Mouse (Mus musculus) forebrain, embryonic 11.5 days (tissue): ENCODE measurements around the gene Myom1. TPM values are rescaled to one million over a fixed set of nuclear protein-coding genes. Genes with fewer than 3 reads are reported as not detected.

Experiments
- ATAC-seq: fragments of 200-750 bp; cut with Nextera tagmentation; replicated peaks from 2 replicates; pipeline ENCODE4 v1.8.0; 2017; ENCODE audit warnings: moderate TSS enrichment; ENCODE audit not compliant: low FRiP score
- DNase-seq: peaks from one replicate; pipeline ENCODE4 v3.0.0-alpha.2; 2017; ENCODE audit warnings: low spot score
- H3K27ac ChIP-seq: fragments of 300-500 bp; sonication (generic); 2 replicates; pipeline ENCODE4 v1.5.1; 2014; ENCODE audit warnings: low read depth, low read length
- H3K27me3 ChIP-seq: fragments of 300-500 bp; sonication (generic); 2 replicates; pipeline ENCODE4 v1.6.1; 2014; ENCODE audit warnings: mild to moderate bottlenecking, low read length, mixed read lengths; ENCODE audit not compliant: control insufficient read depth, insufficient read depth
- H3K36me3 ChIP-seq: fragments of 300-500 bp; sonication (generic); 2 replicates; pipeline ENCODE4 v1.6.1; 2014; ENCODE audit warnings: mild to moderate bottlenecking, low read length, moderate library complexity, mixed read lengths; ENCODE audit not compliant: control insufficient read depth, insufficient read depth
- H3K4me1 ChIP-seq: fragments of 300-500 bp; sonication (generic); replicated peaks from 2 replicates; pipeline ENCODE4 v1.6.1; 2014; ENCODE audit warnings: low read length, mixed read lengths; ENCODE audit not compliant: control insufficient read depth, insufficient read depth
- H3K4me2 ChIP-seq: fragments of 300-500 bp; sonication (generic); 2 replicates; pipeline ENCODE4 v1.6.1; 2014; ENCODE audit warnings: low read depth, mild to moderate bottlenecking, low read length, moderate library complexity, mixed read lengths; ENCODE audit not compliant: severe bottlenecking
- H3K4me3 ChIP-seq: fragments of 300-500 bp; sonication (generic); 2 replicates; pipeline ENCODE4 v1.5.1; 2014; ENCODE audit warnings: low read depth, low read length
- H3K9ac ChIP-seq: fragments of 300-500 bp; sonication (generic); 2 replicates; pipeline ENCODE4 v1.6.1; 2014; ENCODE audit warnings: low read length
- H3K9me3 ChIP-seq: fragments of 300-500 bp; sonication (generic); 2 replicates; pipeline ENCODE4 v1.6.1; 2016; ENCODE audit warnings: low read length, mixed read lengths; ENCODE audit not compliant: control insufficient read depth
- WGBS: fragments of 180-500 bp; shearing (Covaris S2); extraction: QIAGEN DNeasy Blood & Tissue Kit; methylation state at CpG from one replicate; pipeline ENCODE4 v1.1.7; 2014; 5-methylcytosine and 5-hydroxymethylcytosine counted together
- polyA plus RNA-seq: library from polyadenylated mRNA; unstranded; fragments of >200 nt; fragmentation: Nextera tagmentation; extraction: Ambion mirVana; gene quantifications from 2 replicates; pipeline ENCODE4 v1.2.1, GENCODE M21; 2014

Myom1 gene
- polyA plus RNA-seq, 1 experiment from 2014 or later, result 4.0 TPM

DNA sequence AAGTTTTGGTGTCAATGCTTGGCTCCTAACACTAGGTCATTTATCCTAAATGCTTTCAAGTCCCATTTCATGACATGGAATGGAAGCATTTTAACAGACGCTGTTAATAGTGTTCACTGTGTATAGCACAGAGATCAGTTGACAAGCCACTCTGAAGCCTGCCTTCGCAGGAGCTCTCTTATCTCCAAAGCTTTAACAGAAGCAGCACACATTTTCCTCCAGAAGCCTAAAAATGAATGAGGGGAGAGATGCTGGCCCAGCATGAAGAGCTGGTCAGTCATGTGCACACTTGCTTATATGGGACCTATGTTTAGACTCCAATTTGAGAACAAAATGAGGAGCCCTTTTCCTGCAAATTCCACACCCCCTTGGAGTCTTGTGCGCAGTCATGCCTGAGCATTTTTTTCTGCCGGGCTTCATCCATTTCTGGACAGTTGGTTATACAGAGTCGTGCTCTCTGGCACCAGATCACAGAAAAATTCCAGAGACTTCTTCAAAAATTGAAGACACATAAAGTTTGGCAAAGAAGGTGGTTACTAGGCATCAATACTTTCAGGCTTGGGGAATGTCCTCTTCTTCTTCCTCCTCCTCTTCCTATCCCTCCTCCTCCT, 165.9 kb downstream of the Myom1 start:
- Histone ChIP-seq H3K4me2 (no peak overlapping the region), H3K9ac (no peak overlapping the region), H3K27me3 (no peaks in the 10 kb centered on the region), H3K9me3 (no peaks in the 10 kb centered on the region), H3K4me3 (no peak overlapping the region), H3K27ac (no peak overlapping the region), H3K36me3 (no peaks in the 10 kb centered on the region), H3K4me1 (no peaks in the 10 kb centered on the region)
- 83% methylated on average over 5 of the region's 5 CpGs for WGBS
- no peak for DNase-seq
- no peak for ATAC-seq

DNA sequence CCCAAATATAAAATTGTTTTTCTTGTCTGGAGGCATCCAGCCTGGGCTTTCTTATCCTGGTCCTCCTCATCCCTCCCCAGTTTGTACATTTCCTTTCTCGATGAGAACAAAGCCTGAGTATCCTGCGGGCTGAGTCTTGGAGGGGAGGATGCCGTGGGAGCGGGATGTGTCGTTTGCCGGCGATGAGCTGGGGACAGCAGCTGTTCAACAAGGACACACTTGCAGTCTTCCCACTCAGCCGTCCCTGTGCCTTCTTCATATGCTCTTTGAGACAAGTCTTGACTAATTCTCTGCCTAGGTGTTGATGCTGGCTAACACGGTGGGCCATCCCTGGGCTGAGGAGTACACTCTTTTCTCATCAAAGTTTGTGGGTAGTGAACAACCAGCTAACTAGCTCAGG, 166.4 kb downstream of the Myom1 start:
- Histone ChIP-seq H3K4me1 (no peaks in the 10 kb centered on the region), H3K27me3 (no peaks in the 10 kb centered on the region), H3K4me3 (no peak overlapping the region), H3K27ac (no peak overlapping the region), H3K9ac (no peak overlapping the region), H3K9me3 (no peaks in the 10 kb centered on the region), H3K36me3 (no peaks in the 10 kb centered on the region), H3K4me2 (no peak overlapping the region)
- no peak for ATAC-seq
- 71% methylated on average over 9 of the region's 9 CpGs for WGBS
- DNase-seq, result no peak

DNA sequence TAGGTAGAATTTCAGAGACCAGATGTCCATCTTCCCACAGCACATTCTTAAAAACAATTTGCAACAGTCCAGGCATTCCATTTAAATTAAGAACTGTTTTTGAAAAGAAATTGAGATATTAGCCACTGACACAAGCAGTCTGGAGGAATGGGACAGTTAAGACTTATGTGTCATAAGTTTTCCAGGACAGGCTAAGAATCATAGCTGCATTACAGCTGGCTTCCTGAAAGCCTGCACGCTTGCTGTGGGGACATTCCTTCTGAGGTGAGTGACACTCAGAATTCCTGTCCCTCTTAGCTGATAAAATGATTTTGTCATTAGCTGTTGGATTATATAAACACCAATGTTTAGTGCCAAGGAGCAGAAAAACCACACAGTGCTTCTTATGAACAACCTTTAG, 167.2 kb downstream of the Myom1 start:
- Histone ChIP-seq H3K27ac (no peak overlapping the region), H3K4me1 (no peaks in the 10 kb centered on the region), H3K9me3 (no peaks in the 10 kb centered on the region), H3K4me2 (no peak overlapping the region), H3K27me3 (no peaks in the 10 kb centered on the region), H3K36me3 (no peaks in the 10 kb centered on the region), H3K4me3 (no peak overlapping the region), H3K9ac (no peak overlapping the region)
- ATAC-seq (no peak), DNase-seq (no peak)
- 83% methylated on average over 1 of the region's 1 CpGs for WGBS

DNA sequence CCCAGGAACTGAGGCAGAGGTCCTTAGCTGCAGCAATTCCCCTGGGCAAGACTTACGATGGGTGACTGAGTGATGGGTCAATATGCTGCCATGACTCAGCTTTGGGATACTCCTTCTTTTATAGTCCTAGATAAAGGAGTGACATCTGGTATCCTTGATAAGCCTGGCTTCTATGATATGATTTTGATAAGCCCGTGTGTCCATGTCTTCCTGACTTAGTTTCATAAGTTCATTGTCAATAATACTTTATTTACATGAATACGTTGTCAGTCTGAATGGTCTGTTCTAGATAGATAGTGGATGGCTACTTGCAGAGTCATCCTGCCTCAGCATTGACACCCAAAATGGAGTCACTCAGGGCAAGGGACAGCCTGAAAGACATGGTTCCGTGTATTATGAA, 168.7 kb downstream of the Myom1 start:
- 89% methylated on average over 4 of the region's 4 CpGs for WGBS
- Histone ChIP-seq H3K4me2 (no peak overlapping the region), H3K4me1 (no peaks in the 10 kb centered on the region), H3K36me3 (no peaks in the 10 kb centered on the region), H3K4me3 (no peak overlapping the region), H3K27ac (no peak overlapping the region), H3K9me3 (no peaks in the 10 kb centered on the region), H3K27me3 (no peaks in the 10 kb centered on the region), H3K9ac (no peak overlapping the region)
- ATAC-seq, result no peak
- no peak for DNase-seq

Other genes with a start within 250 kb of the Myom1 start
- gene Tgif1, start 149.1 kb upstream of the Myom1 start, polyA plus RNA-seq, result 60.7 and 63.5 TPM in 2 replicates
- 372 and 395 TPM in 2 replicates for gene Myl12a, start 245 bp downstream of the Myom1 start, polyA plus RNA-seq
- 47.5 and 53.5 TPM in 2 replicates for gene Lpin2, start 179.9 kb downstream of the Myom1 start, polyA plus RNA-seq